Mouse (Mus musculus): Measurements from ENCODE around the gene Adh6b.

Gene Adh6b

GRCm38 (mm10) chr3:138341471-138341870 lies at the start of gene Adh6b:
TSS of gene Adh6b (plus strand) at chr3:138341775.
- DNase-seq (ENCODE audit: low read depth, low spot score) = no peak

- DNase-seq (ENCODE audit: low read depth, low spot score) = no peak
Observed at GRCm38 (mm10) chr3:138293298-138293895, 48.2 kb upstream of the Adh6b start.

- no peak for DNase-seq (ENCODE audit: low read depth, low spot score)
Observed at GRCm38 (mm10) chr3:138300130-138300529, 41.4 kb upstream of the Adh6b start.

DNA sequence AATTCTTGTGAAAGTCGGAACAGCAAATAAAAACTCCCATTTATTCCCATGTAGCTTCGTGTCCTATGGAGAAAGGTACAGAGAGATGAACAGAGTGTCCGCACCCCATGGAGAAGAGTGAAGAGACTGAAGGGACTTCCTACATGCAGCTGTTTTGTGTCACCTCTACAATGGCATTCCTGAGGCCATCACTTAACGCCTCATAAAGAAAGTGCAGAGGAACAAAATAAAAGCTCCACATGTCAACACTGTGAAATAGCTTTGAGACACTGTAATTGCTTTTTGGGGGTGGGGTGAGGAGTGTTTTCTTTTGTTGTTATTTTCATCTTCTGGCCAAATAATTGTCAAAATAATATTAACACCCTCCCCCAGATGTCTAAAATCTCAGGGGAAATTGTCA lies 38.9 kb upstream of the Adh6b start:
- no peak for DNase-seq (ENCODE audit: low read depth, low spot score)

GRCm38 (mm10) chr3:138303771-138304488 lies 37.6 kb upstream of the Adh6b start:
- DNase-seq (ENCODE audit: low read depth, low spot score) = no peak

GRCm38 (mm10) chr3:138304489-138304871 lies 37.1 kb upstream of the Adh6b start:
- no peak for DNase-seq (ENCODE audit: low read depth, low spot score)

DNA sequence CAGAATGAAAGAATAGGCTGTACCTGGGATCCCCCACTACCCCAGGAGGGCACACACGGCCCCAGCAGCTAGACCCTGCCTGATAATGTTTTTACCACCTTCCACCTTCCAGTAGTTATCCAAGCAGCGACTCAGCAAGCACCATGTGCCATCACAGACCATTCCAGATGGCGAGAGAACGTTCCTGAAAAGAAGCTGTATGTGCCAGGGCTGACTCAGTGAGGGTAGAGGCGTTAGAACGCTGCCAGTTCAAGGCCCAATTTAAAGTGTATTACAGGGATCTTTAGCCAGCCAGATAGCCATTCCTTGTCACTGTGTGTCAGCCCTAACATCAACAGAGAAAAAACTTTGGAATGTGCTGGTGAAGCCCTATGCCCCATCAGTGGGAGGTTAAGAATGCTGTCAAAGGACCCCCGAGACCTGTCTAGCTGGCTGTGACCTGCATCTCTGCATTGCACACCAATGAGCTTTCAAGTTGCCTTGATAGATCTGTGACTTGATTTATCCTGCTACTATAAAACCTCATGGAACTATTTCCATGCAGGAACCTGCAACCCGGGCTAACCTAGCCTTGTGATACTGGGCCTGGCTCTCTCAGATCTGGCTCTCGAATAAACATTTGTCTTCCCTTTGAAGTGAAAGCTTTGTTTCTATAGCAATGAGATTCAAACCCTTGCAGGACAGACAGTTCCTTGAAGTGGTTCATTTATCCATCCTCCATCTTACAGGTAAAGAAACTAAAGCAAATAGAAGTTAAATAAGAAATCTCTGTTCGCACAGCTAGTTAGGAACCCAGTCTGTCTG lies 35.9 kb upstream of the Adh6b start:
- peak; percentile 61 for DNase-seq (ENCODE audit: low read depth, low spot score)

- DNase-seq (ENCODE audit: low read depth, low spot score) = no peak
Observed at GRCm38 (mm10) chr3:138306290-138306683, 35.3 kb upstream of the Adh6b start.

- no peak for DNase-seq (ENCODE audit: low read depth, low spot score)
Observed at GRCm38 (mm10) chr3:138309910-138310309, 31.7 kb upstream of the Adh6b start.

- no peak for DNase-seq (ENCODE audit: low read depth, low spot score)
Observed at GRCm38 (mm10) chr3:138311015-138311414, 30.6 kb upstream of the Adh6b start.

DNA sequence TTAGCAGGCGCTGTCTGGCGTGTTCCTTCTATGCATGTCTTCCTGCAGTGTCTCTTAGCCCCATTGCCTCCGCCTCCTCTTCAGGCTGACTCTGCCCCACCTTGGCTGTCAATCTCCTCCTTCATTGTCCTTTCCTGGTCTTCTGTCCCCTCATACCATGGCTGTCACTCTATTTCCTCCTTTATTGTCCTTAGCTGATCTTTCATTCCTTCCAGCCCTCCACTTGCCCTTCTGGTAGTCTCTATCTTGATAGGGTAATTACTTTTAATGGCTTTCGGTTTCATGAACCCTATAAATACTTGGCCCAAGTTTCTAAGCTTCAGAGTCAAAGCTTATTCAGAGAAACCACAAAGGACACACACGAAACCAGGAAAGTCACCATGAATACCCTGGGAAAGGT lies 28.6 kb upstream of the Adh6b start, which contains the start of gene Adh6a:
Gene Adh6a, plus strand, starts transcription at position 322 of the 400 bp plus-strand sequence.
- no peak for DNase-seq (ENCODE audit: low read depth, low spot score)

GRCm38 (mm10) chr3:138316908-138317472 lies 24.6 kb upstream of the Adh6b start:
- no peak for DNase-seq (ENCODE audit: low read depth, low spot score)

DNA sequence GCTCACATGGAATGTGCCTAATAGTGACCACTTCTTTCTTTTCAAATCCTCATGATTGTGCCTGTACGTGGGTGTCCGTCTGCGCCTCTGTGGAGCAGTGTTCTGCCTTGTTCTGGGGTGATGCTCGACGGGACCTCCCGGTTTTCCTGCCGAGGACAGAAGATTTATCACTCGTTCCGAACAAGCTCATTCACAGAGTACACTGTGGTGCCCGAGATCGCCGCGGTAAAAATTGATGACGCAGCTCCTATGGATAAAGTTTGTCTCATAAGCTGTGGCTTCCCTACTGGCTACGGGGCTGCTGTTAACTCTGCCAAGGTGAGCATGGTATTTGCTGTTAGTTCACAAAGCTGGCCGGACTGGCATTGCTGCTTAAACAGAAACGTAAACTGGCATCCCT lies 16.6 kb upstream of the Adh6b start:
- DNase-seq (ENCODE audit: low read depth, low spot score) = no peak

DNA sequence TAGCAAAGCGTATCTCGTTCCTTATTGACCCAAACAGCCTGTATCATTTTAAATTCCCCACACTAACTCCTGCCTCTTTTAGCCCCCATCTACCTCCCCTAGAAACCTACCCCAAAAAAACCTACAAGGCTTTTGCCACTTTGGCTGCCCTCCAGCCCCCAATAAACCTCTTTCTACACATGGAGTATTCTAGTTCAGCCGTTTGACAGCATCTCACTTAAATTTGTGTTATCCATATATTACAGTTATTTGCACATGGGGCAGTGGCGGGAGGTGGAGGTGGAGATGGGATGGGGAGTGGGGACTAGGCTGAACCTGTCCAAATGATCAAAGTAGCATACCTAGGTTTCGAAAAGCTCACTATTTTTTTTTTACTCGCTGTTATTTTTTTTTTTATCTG lies 16.1 kb upstream of the Adh6b start:
- no peak for DNase-seq (ENCODE audit: low read depth, low spot score)

GRCm38 (mm10) chr3:138333910-138334309 lies 7.7 kb upstream of the Adh6b start:
- no peak for DNase-seq (ENCODE audit: low read depth, low spot score)

GRCm38 (mm10) chr3:138334320-138334719 lies 7.3 kb upstream of the Adh6b start:
- DNase-seq (ENCODE audit: low read depth, low spot score) = no peak

DNA sequence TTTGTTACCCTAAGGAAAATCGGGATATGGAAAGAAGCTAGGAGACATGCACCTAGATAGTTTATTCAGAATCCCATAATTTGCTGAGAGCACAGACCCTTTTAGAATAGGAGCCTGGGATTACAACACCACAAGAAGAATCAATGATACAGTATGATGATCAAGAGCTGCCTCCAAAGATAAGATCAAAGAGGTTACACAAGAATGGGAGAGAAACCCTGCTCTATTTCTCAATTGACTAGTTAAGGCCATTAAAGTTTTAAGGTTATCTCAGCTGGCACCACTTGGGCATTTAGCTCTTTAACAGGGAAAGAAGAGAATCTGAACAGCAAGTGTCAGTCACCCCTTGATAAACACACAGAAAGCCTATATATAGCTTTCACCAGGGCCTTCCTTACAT lies 6.0 kb upstream of the Adh6b start:
- DNase-seq (ENCODE audit: low read depth, low spot score) = no peak

DNA sequence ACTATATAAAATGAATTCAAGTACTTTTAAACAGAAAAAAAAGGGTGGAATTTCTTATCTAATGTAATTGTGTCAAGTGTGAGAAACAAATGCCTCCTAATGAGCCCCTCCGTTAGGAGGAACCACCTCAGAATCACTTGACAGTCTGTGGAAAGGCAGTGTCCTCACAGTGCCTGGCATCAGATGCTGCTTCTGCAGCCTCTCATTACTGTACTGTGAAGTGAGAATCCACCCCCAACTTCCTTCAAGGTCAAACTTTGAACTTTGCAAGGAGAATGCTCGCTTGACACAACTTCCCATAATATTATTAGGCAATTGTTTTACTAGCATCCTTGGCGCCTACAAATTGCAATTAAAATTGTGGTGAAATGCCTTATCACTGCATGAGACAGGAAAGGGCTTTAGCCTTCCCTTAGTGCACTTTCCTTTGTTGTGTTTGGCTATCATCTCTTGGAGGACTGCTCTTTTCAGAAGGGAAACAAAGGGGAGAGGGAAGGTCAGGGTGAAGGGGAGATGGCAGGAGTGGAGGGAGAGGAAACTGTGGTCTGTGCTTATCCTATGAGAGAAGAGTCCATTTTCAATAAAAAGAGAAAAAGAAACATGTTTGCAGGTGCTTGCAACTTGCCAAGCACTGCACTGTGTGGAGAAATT lies 5.3 kb upstream of the Adh6b start:
- no peak for DNase-seq (ENCODE audit: low read depth, low spot score)

- DNase-seq (ENCODE audit: low read depth, low spot score) = no peak
Observed at GRCm38 (mm10) chr3:138347041-138347440, 5.5 kb downstream of the Adh6b start.

GRCm38 (mm10) chr3:138352012-138352809 lies 10.6 kb downstream of the Adh6b start:
- peak; percentile 26 for DNase-seq (ENCODE audit: low read depth, low spot score)

DNA sequence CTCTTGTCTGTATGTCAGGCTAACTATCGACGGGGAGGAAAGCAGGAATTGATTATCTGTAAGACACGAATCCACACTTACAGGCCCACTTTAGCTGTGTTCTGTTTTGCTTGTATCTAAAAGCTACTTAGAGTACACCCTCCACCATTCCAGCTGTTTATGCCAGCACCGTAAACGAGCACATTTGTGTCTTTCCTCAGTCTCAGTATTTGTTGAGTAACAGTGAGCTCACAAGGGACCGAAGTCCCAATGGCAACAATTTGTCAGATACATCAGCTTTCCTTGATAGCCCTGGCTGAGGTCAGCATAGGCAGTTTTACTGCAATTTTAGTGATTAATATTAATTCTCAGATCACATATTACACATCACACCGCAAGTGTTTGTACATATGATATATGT lies 17.3 kb downstream of the Adh6b start:
- DNase-seq (ENCODE audit: low read depth, low spot score) = no peak
